Mouse (Mus musculus): ENCODE data around the gene Pithd1.

Gene Pithd1

DNA sequence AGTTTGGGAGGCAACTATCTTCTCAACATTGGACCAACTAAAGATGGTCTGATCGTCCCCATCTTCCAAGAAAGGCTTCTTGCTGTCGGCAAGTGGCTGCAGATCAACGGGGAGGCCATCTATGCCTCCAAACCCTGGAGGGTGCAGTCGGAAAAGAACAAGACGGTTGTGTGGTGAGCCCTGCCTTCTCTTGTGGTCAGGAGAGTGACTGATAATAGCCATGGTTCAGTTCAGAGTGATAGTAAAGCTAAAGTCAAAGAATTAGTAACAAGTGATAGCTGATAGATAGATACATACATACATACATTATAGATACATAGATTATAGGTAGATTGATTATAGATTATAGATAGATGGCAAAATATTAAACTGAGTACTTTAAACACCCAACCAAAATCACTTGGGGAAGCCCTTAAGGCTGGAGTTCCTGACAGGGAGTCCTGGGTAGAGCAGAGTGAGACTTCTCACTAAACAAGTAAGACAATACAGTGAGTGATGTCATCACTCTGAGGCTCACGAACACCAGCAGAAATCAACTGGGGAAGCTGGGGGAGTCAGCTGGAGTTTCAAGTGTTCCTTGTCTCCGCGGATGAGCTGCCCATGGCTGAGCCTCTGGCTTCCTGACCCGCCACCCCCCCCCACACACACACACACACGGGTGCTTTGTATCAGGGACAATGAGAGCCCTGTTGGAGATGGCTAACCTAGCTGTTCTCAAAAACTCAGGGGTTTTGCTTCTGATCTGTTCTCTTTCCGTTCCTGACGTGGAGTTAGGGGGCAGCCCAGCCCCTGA is 52.2 kb downstream of the Pithd1 start:
- in situ Hi-C loops (cut with MboI, MseI) = loop anchor here (5.0 kb wide), 1 partner anchor 118 kb away; no protein-coding TSS in a partner anchor

DNA sequence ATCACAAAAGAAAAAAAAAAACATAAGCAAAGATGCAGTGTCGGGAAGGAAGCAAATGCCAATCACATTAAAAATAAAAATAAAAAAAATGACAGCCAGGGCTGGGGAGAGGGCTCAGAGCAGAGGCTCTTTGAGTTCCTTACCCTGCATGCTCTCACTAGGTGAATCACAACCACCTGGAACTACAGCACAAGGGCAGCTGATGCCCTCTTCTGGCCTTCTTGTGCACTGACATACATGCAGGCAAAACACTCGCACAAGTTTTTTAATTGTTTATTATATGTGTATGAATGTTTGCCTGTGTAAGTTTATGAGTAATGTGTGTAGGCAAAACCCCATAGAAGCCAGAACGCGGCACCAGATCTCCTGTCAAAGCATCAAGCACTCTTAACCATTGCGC is 55.2 kb downstream of the Pithd1 start:
- in situ Hi-C loops (cut with MboI, MseI) = no loop called here

DNA sequence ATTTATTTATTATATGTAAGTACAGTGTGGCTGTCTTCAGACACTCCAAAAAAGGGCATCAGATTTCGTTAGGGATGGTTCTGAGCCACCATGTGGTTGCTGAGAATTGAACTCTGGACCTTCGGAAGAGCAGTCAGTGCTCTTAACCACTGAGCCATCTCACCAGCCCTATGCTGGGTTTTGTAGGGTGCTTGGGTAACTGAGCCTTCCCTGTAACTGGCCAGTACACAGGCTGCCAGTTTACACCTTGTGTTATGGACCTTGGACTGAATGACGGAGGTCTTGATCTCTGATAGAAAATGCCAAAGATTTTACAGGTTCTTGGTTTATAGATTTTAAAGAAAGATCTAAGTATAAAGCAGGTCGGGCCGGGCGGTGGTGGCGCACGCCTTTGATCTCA is 56.8 kb downstream of the Pithd1 start:
- in situ Hi-C loops (cut with MboI, MseI) = no loop called here

DNA sequence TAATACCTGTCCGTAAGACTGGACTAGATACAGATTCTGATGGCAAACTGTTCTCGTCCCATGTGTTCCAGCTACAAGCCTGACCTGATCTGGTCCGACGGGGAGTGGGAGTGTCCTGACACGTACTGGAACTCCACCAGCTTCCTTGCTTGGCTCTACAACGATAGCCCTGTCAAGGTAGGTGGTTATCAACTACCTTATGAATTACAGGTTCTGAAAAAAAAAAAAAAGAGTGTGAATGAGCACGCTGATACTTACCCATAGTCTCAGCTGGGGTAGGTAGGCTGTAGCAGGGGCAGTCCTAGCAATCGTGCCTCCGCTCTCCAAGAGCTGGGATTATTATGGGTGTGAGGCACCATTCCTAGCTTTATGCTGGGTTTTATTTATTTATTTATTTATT is 57.2 kb downstream of the Pithd1 start:
- in situ Hi-C loops (cut with MboI, MseI) = no loop called here

DNA sequence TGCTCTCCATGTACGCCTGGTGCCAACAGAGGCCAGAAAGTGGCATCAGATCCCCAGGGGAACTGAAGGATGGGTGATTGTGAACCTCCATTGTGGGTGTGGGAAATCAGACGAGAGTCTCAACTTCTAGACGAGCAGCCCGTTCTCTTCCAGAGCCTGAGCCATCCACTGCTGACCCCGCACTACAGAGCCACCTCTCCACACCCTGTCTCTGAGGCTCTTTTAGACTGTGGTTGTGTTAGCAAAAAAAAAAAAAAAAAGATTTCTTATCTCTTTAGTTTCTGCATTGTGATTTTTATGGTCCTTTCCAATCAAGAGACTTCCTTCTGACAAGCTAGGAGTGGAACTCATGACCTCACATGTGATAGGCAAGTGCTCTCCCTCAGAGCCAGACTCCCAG is 57.7 kb downstream of the Pithd1 start:
- in situ Hi-C loops (cut with MboI, MseI) = no loop called here

DNA sequence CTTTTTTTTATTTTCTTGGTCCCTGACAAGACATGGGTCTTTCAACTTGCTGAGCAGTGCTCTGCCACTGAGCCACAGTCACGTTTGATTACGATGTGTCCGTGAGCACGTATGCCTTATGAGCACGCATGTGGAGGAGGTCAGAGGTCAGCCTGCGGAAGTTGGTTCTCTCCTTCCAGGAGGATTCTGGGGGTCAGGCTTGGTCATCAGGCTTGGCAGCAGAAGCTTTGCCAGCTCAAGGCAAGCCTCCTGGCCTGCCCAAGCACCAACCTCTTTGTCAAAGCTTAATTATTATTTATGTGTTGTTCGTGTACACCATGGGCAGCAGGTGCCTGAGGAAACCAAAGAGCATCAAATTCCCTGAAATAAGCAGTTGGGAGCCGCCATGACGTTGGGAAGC is 58.7 kb downstream of the Pithd1 start:
- in situ Hi-C loops (cut with MboI, MseI) = no loop called here

DNA sequence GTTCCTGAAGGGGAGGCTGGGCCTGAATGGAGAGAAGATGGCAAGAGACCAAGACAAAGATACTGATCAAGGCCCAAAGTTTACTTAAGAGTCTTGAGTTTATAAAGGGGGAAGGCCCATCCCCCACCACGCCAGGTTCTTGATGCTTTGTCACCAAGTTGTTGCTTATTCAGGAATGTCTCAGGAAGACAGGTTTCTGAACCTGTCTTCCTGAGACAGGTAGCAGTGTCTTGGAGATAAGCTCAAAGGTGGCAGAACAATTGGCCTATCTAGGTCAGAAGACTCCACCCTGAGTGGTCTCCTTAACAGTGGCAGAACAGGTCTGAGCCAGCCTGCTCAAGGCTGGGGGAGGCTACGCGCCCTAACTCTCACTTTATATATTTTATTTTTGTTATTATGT is 60.2 kb downstream of the Pithd1 start:
- in situ Hi-C loops (cut with MboI, MseI) = no loop called here

DNA sequence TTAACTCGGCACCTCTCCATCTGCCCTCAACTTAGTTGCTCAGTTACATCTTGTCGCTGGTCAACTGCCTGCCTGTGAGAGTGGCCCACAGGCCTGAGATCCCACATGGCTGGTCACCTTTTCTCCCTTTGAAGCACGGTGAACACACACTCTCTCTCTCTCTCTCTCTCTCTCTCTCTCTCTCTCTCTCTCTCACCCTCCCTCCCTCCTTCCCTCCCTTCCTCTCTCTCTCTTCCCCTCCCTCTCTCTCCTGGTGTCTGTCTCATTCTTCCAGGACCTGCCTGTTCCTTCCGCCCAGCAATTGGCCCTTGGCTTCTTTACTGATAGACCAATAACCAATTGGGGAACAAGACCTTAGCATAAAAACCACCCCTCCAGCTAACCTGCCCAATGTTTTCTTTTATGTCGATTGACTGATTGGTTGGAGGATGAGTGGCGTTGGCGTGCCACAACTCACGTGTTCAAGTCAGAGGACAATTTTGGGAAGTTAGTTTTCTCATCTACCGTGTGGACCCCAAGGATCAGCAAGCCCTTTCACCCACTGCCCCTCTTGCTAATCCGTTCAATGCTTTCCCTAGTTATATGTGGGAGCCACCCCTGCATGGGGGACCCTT is 60.8 kb downstream of the Pithd1 start:
- in situ Hi-C loops (cut with MboI, MseI) = no loop called here
